Mouse (Mus musculus): ENCODE data around the gene Mst1r. TPM values are rescaled to one million over a fixed set of nuclear protein-coding genes. Genes with fewer than 3 reads are reported as not detected.

Gene Mst1r
- total RNA-seq, 2 experiments from 2014 or later: 5.2 to 11.9 TPM

- no peak for DNase-seq
Measured at GRCm38 (mm10) chr9:107955613-107956289, 49.1 kb downstream of the Mst1r start.

GRCm38 (mm10) chr9:107957141-107957540 is 50.5 kb downstream of the Mst1r start:
- no peak for DNase-seq

- DNase-seq: peak; percentile 58 to 62
Measured at GRCm38 (mm10) chr9:107959896-107960295, 53.2 kb downstream of the Mst1r start.

- DNase-seq: no peak
Measured at GRCm38 (mm10) chr9:107960928-107961327, 54.3 kb downstream of the Mst1r start.

GRCm38 (mm10) chr9:107961351-107961762 is 54.7 kb downstream of the Mst1r start:
- DNase-seq: no peak

- peak in 1 of 2 experiments; percentile 49 for DNase-seq
Measured at GRCm38 (mm10) chr9:107961881-107962280, 55.2 kb downstream of the Mst1r start.

GRCm38 (mm10) chr9:107962916-107963315 is 56.2 kb downstream of the Mst1r start:
- no peak for DNase-seq

GRCm38 (mm10) chr9:107963700-107964099 is 57.0 kb downstream of the Mst1r start:
- peak; percentile 85 to 91 for DNase-seq

- DNase-seq: no peak
Measured at GRCm38 (mm10) chr9:107964681-107965080, 58.0 kb downstream of the Mst1r start.

- no peak for DNase-seq
Measured at GRCm38 (mm10) chr9:107966676-107967075, 60.0 kb downstream of the Mst1r start.

GRCm38 (mm10) chr9:107967437-107967836 is 60.8 kb downstream of the Mst1r start:
- DNase-seq: no peak

- DNase-seq: no peak
Measured at GRCm38 (mm10) chr9:107968531-107968930, 61.9 kb downstream of the Mst1r start.

Other genes with a start within 250 kb of the Mst1r start
- gene Slc38a3, start 237.3 kb upstream of the Mst1r start, total RNA-seq (2021): 1 to 10 TPM in 1 of 2 experiments, under 1 TPM in 1; 0.30 to 1.0 TPM
- gene Gnat1, start 227.2 kb upstream of the Mst1r start, total RNA-seq (2021): not detected
- gene Sema3f, start 196.4 kb upstream of the Mst1r start, total RNA-seq (2021): 10 to 100 TPM; 22.6 to 41.3 TPM
- 100 to 1,000 TPM in 1 of 2 experiments, 10 to 100 TPM in 1; 91.6 to 126 TPM for gene Rbm5, start 135.9 kb upstream of the Mst1r start, total RNA-seq (2021)
- gene Rbm6, start 33.6 kb upstream of the Mst1r start, total RNA-seq (2021): 10 to 100 TPM; 45.6 to 55.8 TPM
- gene Mon1a, start 18.7 kb upstream of the Mst1r start, total RNA-seq (2021): 10 to 100 TPM; 17.7 to 19.8 TPM
- not detected for gene Actl11, start 21.6 kb downstream of the Mst1r start, total RNA-seq (2021)
- gene Camkv, start 28.8 kb downstream of the Mst1r start, total RNA-seq (2021): 1 to 10 TPM; 2.9 to 3.6 TPM
- gene Traip, start 43.3 kb downstream of the Mst1r start, total RNA-seq (2021): 1 to 10 TPM; 2.0 to 3.0 TPM
- gene Uba7, start 68.6 kb downstream of the Mst1r start, total RNA-seq (2021): 10 to 100 TPM; 15.8 to 21.3 TPM
- under 1 TPM; 0.33 to 0.40 TPM for gene Gm20661, start 76.2 kb downstream of the Mst1r start, total RNA-seq (2021)
- 1 to 10 TPM; 4.0 to 5.7 TPM for gene Inka1, start 79.0 kb downstream of the Mst1r start, total RNA-seq (2021)
- gene Cdhr4, start 85.6 kb downstream of the Mst1r start, total RNA-seq (2021): 1 to 10 TPM in 1 of 2 experiments, under 1 TPM in 1; 0.26 to 2.1 TPM
- gene Gm20662, start 89.5 kb downstream of the Mst1r start, total RNA-seq (2021): 1 to 10 TPM; 1.1 to 1.7 TPM
- gene Ip6k1, start 95.6 kb downstream of the Mst1r start, total RNA-seq (2021): 100 to 1,000 TPM; 124 to 129 TPM
- gene Gmppb, start 142.4 kb downstream of the Mst1r start, total RNA-seq (2021): 10 to 100 TPM; 27.0 to 28.5 TPM
- gene Amigo3, start 146.3 kb downstream of the Mst1r start, total RNA-seq (2021): 1 to 10 TPM; 4.5 to 4.7 TPM
- gene Mst1, start 173.6 kb downstream of the Mst1r start, total RNA-seq (2021): under 1 TPM; 0.17 to 0.49 TPM
- 10 to 100 TPM; 54.3 to 57.1 TPM for gene Rnf123, start 176.5 kb downstream of the Mst1r start, total RNA-seq (2021)
- gene Apeh, start 187.7 kb downstream of the Mst1r start, total RNA-seq (2021): 10 to 100 TPM; 72.7 to 88.0 TPM

Data from adrenal gland, postnatal 36 days (tissue).